Mouse (Mus musculus) cerebellum, adult 9-10 months (tissue): ENCODE measurements around the gene Ern1.
"Not testable (repeated sequence)": the region's sequence is repeated elsewhere in the genome, so short reads cannot be mapped to it uniquely, and the experiment has no call there.

Source experiments
- DNase-seq: peaks from one replicate; pipeline ENCODE4 v3.0.0; 2022

The Ern1 gene

DNA sequence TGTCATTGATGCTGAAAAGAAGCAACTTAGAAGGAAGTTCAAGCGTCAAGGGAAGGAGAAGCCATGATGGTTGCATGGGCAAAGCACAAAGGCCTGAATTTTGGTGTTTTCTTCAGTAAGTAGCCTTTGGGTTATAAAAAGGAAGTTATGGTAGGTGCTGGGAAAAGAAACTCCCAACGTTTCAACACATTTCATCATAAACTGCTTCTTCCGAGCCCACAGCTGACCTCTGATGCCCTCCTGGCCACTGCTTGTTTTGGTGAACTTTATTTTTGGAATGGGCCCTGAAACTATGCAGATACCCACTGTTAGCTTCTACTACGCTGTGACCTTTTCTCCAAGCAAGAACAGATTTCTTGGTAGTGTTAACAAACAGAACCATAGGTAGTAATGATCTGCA lies 58.0 kb downstream of the Ern1 start:
- DNase-seq: no peak

GRCm38 (mm10) chr11:106428556-106428955 lies 59.1 kb downstream of the Ern1 start:
- no peak for DNase-seq

- DNase-seq: no peak
Measured at GRCm38 (mm10) chr11:106428106-106428505, 59.5 kb downstream of the Ern1 start.

- DNase-seq: no peak
Measured at GRCm38 (mm10) chr11:106426447-106426846, 61.2 kb downstream of the Ern1 start.

- no peak for DNase-seq
Measured at GRCm38 (mm10) chr11:106425201-106425600, 62.5 kb downstream of the Ern1 start.

DNA sequence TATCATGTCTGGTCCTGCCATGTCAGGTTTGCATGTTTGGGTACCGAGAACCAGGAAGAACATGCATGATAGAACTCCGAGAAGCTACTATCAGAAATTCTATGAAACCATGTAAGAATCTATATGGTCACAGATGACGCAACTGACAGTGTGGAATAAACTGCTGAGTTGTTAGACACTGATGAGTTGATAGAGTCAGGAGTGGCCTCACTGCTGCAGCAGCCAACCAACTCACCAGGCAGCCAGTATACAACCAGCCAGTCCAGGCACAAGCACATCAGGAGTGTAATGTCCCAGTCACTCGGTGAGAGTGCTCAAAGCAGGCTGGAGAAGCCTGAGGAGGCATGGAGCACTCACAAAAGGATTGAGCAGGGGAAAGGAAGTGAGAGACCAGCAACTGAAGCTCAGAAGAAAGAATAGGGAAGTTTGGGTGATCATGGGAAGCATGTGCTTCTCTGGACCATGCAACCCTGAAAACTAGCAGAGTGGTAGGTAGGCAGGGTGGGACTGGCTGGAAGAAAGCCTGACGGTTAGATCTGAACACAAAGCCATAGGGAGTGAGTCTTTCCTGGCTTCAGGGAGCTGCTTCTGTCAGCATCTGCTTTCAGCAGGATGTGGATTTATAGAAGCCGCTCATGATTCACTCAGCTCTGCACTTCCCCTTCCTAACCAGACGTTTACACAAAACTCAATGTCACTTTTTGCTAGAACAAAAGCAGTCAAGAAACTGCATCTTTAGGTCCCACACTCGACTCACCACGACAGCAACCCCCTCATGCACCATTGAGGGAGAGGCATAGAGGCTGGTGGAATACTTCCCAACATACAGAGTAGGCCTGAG lies 68.2 kb downstream of the Ern1 start:
- DNase-seq: no peak

- DNase-seq: peak; percentile 86
Measured at GRCm38 (mm10) chr11:106418622-106419196, 68.9 kb downstream of the Ern1 start.

GRCm38 (mm10) chr11:106417860-106418259 lies 69.8 kb downstream of the Ern1 start:
- no peak for DNase-seq

- DNase-seq: no peak
Measured at GRCm38 (mm10) chr11:106416331-106416730, 71.3 kb downstream of the Ern1 start.

GRCm38 (mm10) chr11:106412641-106413360 lies 74.9 kb downstream of the Ern1 start:
- no peak for DNase-seq

GRCm38 (mm10) chr11:106411157-106411556 lies 76.5 kb downstream of the Ern1 start:
- no peak for DNase-seq

- no peak for DNase-seq
Measured at GRCm38 (mm10) chr11:106410507-106410906, 77.1 kb downstream of the Ern1 start.

GRCm38 (mm10) chr11:106410011-106410410 lies 77.6 kb downstream of the Ern1 start:
- no peak for DNase-seq

- no peak for DNase-seq
Measured at GRCm38 (mm10) chr11:106398481-106398880, 89.2 kb downstream of the Ern1 start.

DNA sequence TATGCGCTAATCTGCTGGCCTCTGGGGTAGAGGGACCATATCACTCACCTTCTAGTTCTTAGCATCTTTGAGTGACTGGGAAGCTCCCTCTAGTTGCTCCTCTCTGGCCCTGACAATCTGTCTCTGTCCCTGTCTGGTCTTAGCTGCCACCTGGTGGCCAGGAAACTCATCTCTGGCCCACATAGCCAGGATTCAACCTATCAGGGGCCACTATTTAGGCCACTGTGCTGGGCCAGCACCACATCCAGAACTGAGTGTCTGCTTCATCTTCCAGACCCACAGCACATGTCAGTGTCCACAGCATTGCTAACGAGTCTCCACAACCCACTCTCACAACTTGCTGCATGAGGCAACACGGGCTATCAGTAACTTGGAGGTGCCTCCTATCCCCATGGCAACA lies 90.0 kb downstream of the Ern1 start:
- DNase-seq: peak; percentile 37

DNA sequence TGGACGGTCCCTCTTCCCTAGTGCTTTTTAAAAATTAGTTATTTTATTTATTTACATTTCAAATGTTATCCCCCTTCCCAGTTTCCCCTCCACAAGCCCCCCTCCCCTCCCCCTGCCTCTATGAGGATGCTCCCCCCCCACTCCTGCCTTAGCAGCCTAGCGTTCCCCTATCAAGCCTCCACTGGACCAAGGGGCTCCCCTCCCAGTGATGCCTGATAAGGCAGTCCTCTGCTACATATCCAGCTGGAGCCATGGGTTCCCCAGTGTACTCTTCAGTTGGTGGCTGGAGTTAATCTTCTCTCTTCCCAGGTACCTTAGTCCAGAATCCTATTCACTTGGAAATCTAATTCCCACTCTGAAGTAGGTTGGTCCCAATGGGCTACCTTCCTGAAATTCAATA lies 93.6 kb downstream of the Ern1 start:
- not testable (repeated sequence) for DNase-seq

DNA sequence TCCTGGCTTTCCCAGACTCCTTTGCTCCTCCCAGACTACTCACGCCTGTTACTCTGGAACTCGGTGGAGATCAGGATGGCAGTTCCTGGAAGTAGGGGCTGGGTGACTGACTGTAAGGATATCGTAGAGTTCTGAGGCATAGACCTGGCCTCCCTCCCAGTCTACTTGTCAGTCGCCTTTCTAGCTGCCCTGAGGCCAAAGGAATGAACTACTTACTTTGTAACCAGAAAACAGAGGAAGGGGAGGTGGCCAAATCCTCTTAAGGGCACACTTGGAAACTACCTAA lies 94.4 kb downstream of the Ern1 start:
- no peak for DNase-seq

- no peak for DNase-seq
Measured at GRCm38 (mm10) chr11:106392597-106393330, 94.9 kb downstream of the Ern1 start.

- DNase-seq: peak; percentile 79
Measured at GRCm38 (mm10) chr11:106391546-106392188, 96.0 kb downstream of the Ern1 start.

DNA sequence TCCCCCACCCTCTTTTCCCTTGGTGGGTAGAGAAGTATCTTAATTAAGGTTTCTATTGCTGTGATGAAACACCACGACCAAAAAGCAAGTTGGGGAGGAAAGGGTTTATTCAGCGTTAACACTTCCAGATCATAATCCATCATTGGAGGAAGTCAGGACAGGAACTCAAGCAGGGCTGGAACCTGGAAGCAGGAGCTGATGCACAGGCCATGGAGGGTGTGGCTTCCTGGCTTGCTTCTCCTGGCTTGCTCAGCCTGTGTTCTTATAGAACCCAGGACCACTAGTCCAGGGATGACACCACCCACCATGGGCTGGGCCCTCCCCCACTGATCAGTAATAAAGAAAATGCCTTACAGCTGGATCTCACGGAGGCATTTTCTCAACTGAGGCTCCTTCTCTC lies 96.9 kb downstream of the Ern1 start:
- no peak for DNase-seq

- DNase-seq: no peak
Measured at GRCm38 (mm10) chr11:106389611-106390010, 98.0 kb downstream of the Ern1 start.

DNA sequence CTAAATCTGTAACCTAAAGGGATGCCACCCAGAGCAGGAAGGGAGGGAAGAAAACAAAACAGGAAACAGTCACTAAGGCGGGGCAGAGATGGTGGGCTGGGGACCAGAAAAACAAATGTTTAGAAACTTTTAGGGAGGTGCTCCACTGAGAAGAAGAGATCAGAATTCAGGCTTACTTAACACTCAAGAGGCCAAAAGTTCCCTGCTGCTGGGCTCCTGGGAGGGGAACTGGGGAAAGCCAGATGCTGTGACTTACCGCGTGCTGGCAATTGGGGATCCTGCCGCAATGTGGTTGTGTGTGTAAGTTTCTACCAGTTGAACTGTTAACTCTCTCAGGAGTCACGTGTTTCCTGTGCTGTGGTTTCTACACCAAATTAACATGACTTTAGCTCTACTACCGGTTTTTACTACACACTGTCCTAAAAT lies 99.8 kb downstream of the Ern1 start, which contains the start of gene Icam2:
Gene Icam2, minus strand, starts transcription at position 285 of the 426 bp plus-strand sequence.
- DNase-seq: no peak

DNA sequence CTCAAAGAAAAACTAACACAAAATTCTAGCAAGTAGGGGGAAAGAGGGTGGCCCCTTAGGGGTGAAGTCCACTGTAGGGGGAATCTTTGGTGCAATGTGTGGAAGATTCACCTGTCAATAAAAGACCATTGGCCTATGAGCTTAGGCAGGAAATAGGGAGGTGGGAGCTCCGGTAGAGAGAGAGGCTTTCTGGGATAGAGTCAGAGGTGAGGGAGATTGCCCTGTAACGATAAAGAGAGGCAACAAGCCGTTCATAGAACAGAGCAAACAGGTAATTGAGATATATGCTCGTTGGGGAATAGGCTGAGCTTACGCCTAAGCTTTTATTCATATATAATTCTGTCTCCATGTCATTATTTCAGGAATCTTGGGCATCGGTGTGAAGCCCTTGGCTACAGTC lies 100.6 kb downstream of the Ern1 start:
- DNase-seq: no peak
